Mouse (Mus musculus): ENCODE data around the gene Ltbp1. TPM values are rescaled to one million over a fixed set of nuclear protein-coding genes. Genes with fewer than 3 reads are reported as not detected.

The Ltbp1 gene
- total and polyA plus RNA-seq, 3 experiments = 17.2 to 40.4 (median 39.9) TPM

GRCm38 (mm10) chr17:75161062-75161461 lies 155.7 kb downstream of the Ltbp1 start:
- H3K79me2 ChIP-seq (replicated peaks; ENCODE audit: control insufficient read depth, insufficient read depth, low read length) = no peaks in the 10 kb centered on the region
- intact Hi-C loops (cut with DNase I) = no loop called here
- TF ChIP-seq EP300 (IDR thresholded peaks at IDR 0.05; ENCODE audit: insufficient read depth, low read depth, low read length) (no peak), POLR2A (IDR thresholded peaks at IDR 0.05; ENCODE audit: insufficient read depth, low read depth, low read length) (no peak), CTCF (IDR thresholded peaks at IDR 0.05) (no peak)
- H3K4me1 ChIP-seq (ENCODE audit: control insufficient read depth, insufficient read depth, low read length) = no peaks in the 10 kb centered on the region
- H3K4me3 ChIP-seq = no peak overlapping the region
- H3K27ac ChIP-seq = no peak overlapping the region
- WGBS = 89% methylated on average over 10 of the region's 10 CpGs
- no peaks in the 10 kb centered on the region for H3K27me3 ChIP-seq (ENCODE audit: control insufficient read depth, insufficient read depth, low read length)
- H3K36me3 ChIP-seq (ENCODE audit: control insufficient read depth, insufficient read depth, low read length) = no peaks in the 10 kb centered on the region
- DNase-seq = no peak
- H3K9ac ChIP-seq (ENCODE audit: low read depth, low read length) = no peak overlapping the region

- H3K79me2 ChIP-seq (replicated peaks; ENCODE audit: control insufficient read depth, insufficient read depth, low read length) = no peaks in the 10 kb centered on the region
These were observed 156.6 kb downstream of the Ltbp1 start for GRCm38 (mm10) chr17:75161931-75162330.

GRCm38 (mm10) chr17:75164566-75164965 lies 159.2 kb downstream of the Ltbp1 start:
- no peaks in the 10 kb centered on the region for H3K27me3 ChIP-seq (ENCODE audit: control insufficient read depth, insufficient read depth, low read length)
- intact Hi-C loops (cut with DNase I) = no loop called here
- no peaks in the 10 kb centered on the region for H3K4me1 ChIP-seq (ENCODE audit: control insufficient read depth, insufficient read depth, low read length)
- H3K36me3 ChIP-seq (ENCODE audit: control insufficient read depth, insufficient read depth, low read length) = no peaks in the 10 kb centered on the region
- 49% methylated on average over 5 of the region's 5 CpGs for WGBS
- no peak overlapping the region for H3K4me3 ChIP-seq
- no peak overlapping the region for H3K27ac ChIP-seq
- H3K9ac ChIP-seq (ENCODE audit: low read depth, low read length) = no peak overlapping the region
- H3K79me2 ChIP-seq (replicated peaks; ENCODE audit: control insufficient read depth, insufficient read depth, low read length) = no peaks in the 10 kb centered on the region
- no peak for DNase-seq
- no peak for TF ChIP-seq CTCF (IDR thresholded peaks at IDR 0.05)
- TF ChIP-seq EP300 (IDR thresholded peaks at IDR 0.05; ENCODE audit: insufficient read depth, low read depth, low read length) = no peak
- TF ChIP-seq POLR2A (IDR thresholded peaks at IDR 0.05; ENCODE audit: insufficient read depth, low read depth, low read length) = no peak

More at GRCm38 (mm10) chr17:75161931-75162330, 156.6 kb downstream of the Ltbp1 start:
- no peaks in the 10 kb centered on the region for H3K27me3 ChIP-seq (ENCODE audit: control insufficient read depth, insufficient read depth, low read length)
- no peak for DNase-seq
- TF ChIP-seq POLR2A (IDR thresholded peaks at IDR 0.05; ENCODE audit: insufficient read depth, low read depth, low read length) (no peak), CTCF (IDR thresholded peaks at IDR 0.05) (no peak), EP300 (IDR thresholded peaks at IDR 0.05; ENCODE audit: insufficient read depth, low read depth, low read length) (no peak)
- no peak overlapping the region for H3K27ac ChIP-seq
- H3K4me1 ChIP-seq (ENCODE audit: control insufficient read depth, insufficient read depth, low read length) = no peaks in the 10 kb centered on the region
- 74% methylated on average over 4 of the region's 4 CpGs for WGBS
- H3K36me3 ChIP-seq (ENCODE audit: control insufficient read depth, insufficient read depth, low read length) = no peaks in the 10 kb centered on the region
- H3K9ac ChIP-seq (ENCODE audit: low read depth, low read length) = no peak overlapping the region
- intact Hi-C loops (cut with DNase I) = no loop called here
- H3K4me3 ChIP-seq = no peak overlapping the region

- no peaks in the 10 kb centered on the region for H3K79me2 ChIP-seq (replicated peaks; ENCODE audit: control insufficient read depth, insufficient read depth, low read length)
- intact Hi-C loops (cut with DNase I) = no loop called here
- no peak overlapping the region for H3K27ac ChIP-seq
- H3K4me1 ChIP-seq (ENCODE audit: control insufficient read depth, insufficient read depth, low read length) = peaks cover 3% of the 10 kb centered on the region; the same call in 1 of the 2 replicates
- WGBS = 66% methylated on average over 3 of the region's 3 CpGs
- H3K4me3 ChIP-seq = no peak overlapping the region
- H3K36me3 ChIP-seq (ENCODE audit: control insufficient read depth, insufficient read depth, low read length) = no peaks in the 10 kb centered on the region
- TF ChIP-seq CTCF (IDR thresholded peaks at IDR 0.05) = no peak
- no peak for TF ChIP-seq POLR2A (IDR thresholded peaks at IDR 0.05; ENCODE audit: insufficient read depth, low read depth, low read length)
- no peak for TF ChIP-seq EP300 (IDR thresholded peaks at IDR 0.05; ENCODE audit: insufficient read depth, low read depth, low read length)
- H3K9ac ChIP-seq (ENCODE audit: low read depth, low read length) = no peak overlapping the region
- DNase-seq = no peak
- no peaks in the 10 kb centered on the region for H3K27me3 ChIP-seq (ENCODE audit: control insufficient read depth, insufficient read depth, low read length)
These were observed 163.3 kb downstream of the Ltbp1 start for GRCm38 (mm10) chr17:75168572-75169200.

GRCm38 (mm10) chr17:75171659-75172058 lies 166.3 kb downstream of the Ltbp1 start:
- no peaks in the 10 kb centered on the region for H3K27me3 ChIP-seq (ENCODE audit: control insufficient read depth, insufficient read depth, low read length)
- peaks cover 3% of the 10 kb centered on the region; the same call in 1 of the 2 replicates for H3K4me1 ChIP-seq (ENCODE audit: control insufficient read depth, insufficient read depth, low read length)
- H3K36me3 ChIP-seq (ENCODE audit: control insufficient read depth, insufficient read depth, low read length) = no peaks in the 10 kb centered on the region
- DNase-seq = no peak
- intact Hi-C loops (cut with DNase I) = no loop called here
- no peak overlapping the region for H3K4me3 ChIP-seq
- TF ChIP-seq EP300 (IDR thresholded peaks at IDR 0.05; ENCODE audit: insufficient read depth, low read depth, low read length) (no peak), CTCF (IDR thresholded peaks at IDR 0.05) (no peak), POLR2A (IDR thresholded peaks at IDR 0.05; ENCODE audit: insufficient read depth, low read depth, low read length) (no peak)
- no peak overlapping the region for H3K9ac ChIP-seq (ENCODE audit: low read depth, low read length)
- H3K27ac ChIP-seq = no peak overlapping the region
- H3K79me2 ChIP-seq (replicated peaks; ENCODE audit: control insufficient read depth, insufficient read depth, low read length) = no peaks in the 10 kb centered on the region
- WGBS = 44% methylated on average over 7 of the region's 7 CpGs

- TF ChIP-seq POLR2A (IDR thresholded peaks at IDR 0.05; ENCODE audit: insufficient read depth, low read depth, low read length) (no peak), EP300 (IDR thresholded peaks at IDR 0.05; ENCODE audit: insufficient read depth, low read depth, low read length) (no peak), CTCF (IDR thresholded peaks at IDR 0.05) (no peak)
- no peak overlapping the region for H3K9ac ChIP-seq (ENCODE audit: low read depth, low read length)
- intact Hi-C loops (cut with DNase I) = no loop called here
- no peaks in the 10 kb centered on the region for H3K27me3 ChIP-seq (ENCODE audit: control insufficient read depth, insufficient read depth, low read length)
- no peak overlapping the region for H3K4me3 ChIP-seq
- DNase-seq = no peak
- WGBS = 83% methylated on average over 7 of the region's 7 CpGs
- peaks cover 3% of the 10 kb centered on the region; the same call in 1 of the 2 replicates for H3K4me1 ChIP-seq (ENCODE audit: control insufficient read depth, insufficient read depth, low read length)
- H3K36me3 ChIP-seq (ENCODE audit: control insufficient read depth, insufficient read depth, low read length) = no peaks in the 10 kb centered on the region
- no peaks in the 10 kb centered on the region for H3K79me2 ChIP-seq (replicated peaks; ENCODE audit: control insufficient read depth, insufficient read depth, low read length)
- no peak overlapping the region for H3K27ac ChIP-seq
These were observed 167.4 kb downstream of the Ltbp1 start for GRCm38 (mm10) chr17:75172685-75173205.
